Mouse (Mus musculus) limb, embryonic 10.5 days (tissue): ENCODE measurements around the gene Ets1. TPM values are rescaled to one million over a fixed set of nuclear protein-coding genes. Genes with fewer than 3 reads are reported as not detected.

Experiments
- polyA plus RNA-seq: library from polyadenylated mRNA; unstranded; fragments of >200 nt; fragmentation: Nextera tagmentation; extraction: Ambion mirVana; gene quantifications from 2 replicates; pipeline ENCODE4 v1.2.1, GENCODE M21; 2016

Ets1 gene
- polyA plus RNA-seq, 1 experiment from 2014 or later: 50.3 TPM

Other genes starting within 250 kb of the Ets1 start
- 50.6 and 71.2 TPM in 2 replicates for gene Fli1, start 93.4 kb upstream of the Ets1 start, polyA plus RNA-seq